Mouse (Mus musculus): Measurements from ENCODE around the gene Ap5z1. TPM values are rescaled to one million over a fixed set of nuclear protein-coding genes. Genes with fewer than 3 reads are reported as not detected.

The Ap5z1 gene
- polyA plus RNA-seq, 1 experiment: 50.6 TPM

DNA sequence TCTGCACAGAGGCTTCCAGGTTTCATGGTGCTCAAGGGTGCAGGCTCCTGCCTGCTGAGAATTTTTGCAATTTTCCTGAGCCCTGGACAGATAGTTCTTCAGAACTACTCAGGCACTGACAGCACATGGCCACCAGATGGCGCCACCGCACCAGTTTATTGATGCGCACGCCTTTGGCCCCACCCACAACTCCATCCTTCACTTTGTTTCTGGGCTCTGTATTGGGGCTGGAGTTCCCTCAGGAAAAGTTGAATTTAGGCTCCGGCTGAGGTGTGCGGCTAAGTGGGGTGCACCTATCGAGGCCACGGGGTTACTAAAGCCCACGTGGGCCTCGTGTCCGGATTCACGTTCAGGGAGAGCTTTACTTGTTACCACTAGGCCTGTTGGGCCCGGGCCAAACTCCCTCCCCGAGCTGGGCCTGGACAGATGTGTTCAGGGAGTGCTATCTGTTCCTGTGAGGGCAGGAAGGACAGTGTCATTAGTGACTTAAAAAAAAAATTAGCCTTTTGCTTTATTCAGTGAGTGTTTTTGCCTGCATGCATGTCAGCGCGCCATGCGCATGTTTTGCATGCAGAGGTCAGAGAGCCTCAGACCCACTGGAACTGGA, 15.2 kb downstream of the Ap5z1 start:
- WGBS: 29% methylated on average over 17 of the region's 17 CpGs
- peak; percentile 89 for TF ChIP-seq CTCF (IDR thresholded peaks at IDR 0.05; ENCODE audit: insufficient read depth, low read length)
- no peak for TF ChIP-seq POLR2A (IDR thresholded peaks at IDR 0.05; ENCODE audit: borderline replicate concordance, extremely low read depth, low read depth, low read length)
- peak; percentile 79 for DNase-seq
- Histone ChIP-seq H3K4me1 (ENCODE audit: control insufficient read depth, insufficient read depth, low read length) (no peaks in the 10 kb centered on the region), H3K4me3 (replicated peaks; ENCODE audit: extremely low read depth, low read depth, low read length) (no peak overlapping the region)

GRCm38 (mm10) chr5:142482512-142482911, 18.8 kb downstream of the Ap5z1 start:
- TF ChIP-seq POLR2A (IDR thresholded peaks at IDR 0.05; ENCODE audit: borderline replicate concordance, extremely low read depth, low read depth, low read length) (no peak), CTCF (IDR thresholded peaks at IDR 0.05; ENCODE audit: insufficient read depth, low read length) (peak; percentile 71)
- 53% methylated on average over 2 of the region's 2 CpGs for WGBS
- H3K4me1 ChIP-seq (ENCODE audit: control insufficient read depth, insufficient read depth, low read length): no peaks in the 10 kb centered on the region
- no peak for DNase-seq
- no peak overlapping the region for H3K4me3 ChIP-seq (replicated peaks; ENCODE audit: extremely low read depth, low read depth, low read length)

- no peak for TF ChIP-seq CTCF (IDR thresholded peaks at IDR 0.05; ENCODE audit: insufficient read depth, low read length)
- TF ChIP-seq POLR2A (IDR thresholded peaks at IDR 0.05; ENCODE audit: borderline replicate concordance, extremely low read depth, low read depth, low read length): no peak
- no peak overlapping the region for H3K4me3 ChIP-seq (replicated peaks; ENCODE audit: extremely low read depth, low read depth, low read length)
- no peak for DNase-seq
- WGBS: 87% methylated on average over 5 of the region's 5 CpGs
- H3K4me1 ChIP-seq (ENCODE audit: control insufficient read depth, insufficient read depth, low read length): no peaks in the 10 kb centered on the region
Observed at GRCm38 (mm10) chr5:142483581-142483980, 19.8 kb downstream of the Ap5z1 start.

DNA sequence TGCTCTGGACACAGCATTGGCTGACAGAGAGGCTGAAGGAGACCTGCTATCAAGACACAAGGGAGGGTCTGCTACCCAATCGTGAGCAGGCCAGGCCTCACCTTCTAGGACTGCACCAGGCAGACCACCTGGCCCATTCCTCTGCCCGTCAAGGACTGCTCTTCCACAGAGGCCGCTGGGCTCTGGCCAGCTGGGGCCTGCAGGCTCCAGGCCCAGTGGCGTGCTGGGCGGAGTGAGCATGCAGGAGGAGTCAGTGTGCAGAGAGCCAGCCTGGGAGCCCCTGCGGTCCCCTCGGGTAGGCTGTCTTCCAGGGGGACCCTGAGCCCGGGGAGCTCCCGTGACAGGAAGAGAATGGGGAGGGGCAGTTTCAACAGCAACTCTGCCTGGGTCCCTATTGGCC, 22.9 kb downstream of the Ap5z1 start:
- no peak for DNase-seq
- no peak overlapping the region for H3K4me3 ChIP-seq (replicated peaks; ENCODE audit: extremely low read depth, low read depth, low read length)
- no peaks in the 10 kb centered on the region for H3K4me1 ChIP-seq (ENCODE audit: control insufficient read depth, insufficient read depth, low read length)
- WGBS: 63% methylated on average over 9 of the region's 9 CpGs
- TF ChIP-seq POLR2A (IDR thresholded peaks at IDR 0.05; ENCODE audit: borderline replicate concordance, extremely low read depth, low read depth, low read length) (no peak), CTCF (IDR thresholded peaks at IDR 0.05; ENCODE audit: insufficient read depth, low read length) (no peak)

DNA sequence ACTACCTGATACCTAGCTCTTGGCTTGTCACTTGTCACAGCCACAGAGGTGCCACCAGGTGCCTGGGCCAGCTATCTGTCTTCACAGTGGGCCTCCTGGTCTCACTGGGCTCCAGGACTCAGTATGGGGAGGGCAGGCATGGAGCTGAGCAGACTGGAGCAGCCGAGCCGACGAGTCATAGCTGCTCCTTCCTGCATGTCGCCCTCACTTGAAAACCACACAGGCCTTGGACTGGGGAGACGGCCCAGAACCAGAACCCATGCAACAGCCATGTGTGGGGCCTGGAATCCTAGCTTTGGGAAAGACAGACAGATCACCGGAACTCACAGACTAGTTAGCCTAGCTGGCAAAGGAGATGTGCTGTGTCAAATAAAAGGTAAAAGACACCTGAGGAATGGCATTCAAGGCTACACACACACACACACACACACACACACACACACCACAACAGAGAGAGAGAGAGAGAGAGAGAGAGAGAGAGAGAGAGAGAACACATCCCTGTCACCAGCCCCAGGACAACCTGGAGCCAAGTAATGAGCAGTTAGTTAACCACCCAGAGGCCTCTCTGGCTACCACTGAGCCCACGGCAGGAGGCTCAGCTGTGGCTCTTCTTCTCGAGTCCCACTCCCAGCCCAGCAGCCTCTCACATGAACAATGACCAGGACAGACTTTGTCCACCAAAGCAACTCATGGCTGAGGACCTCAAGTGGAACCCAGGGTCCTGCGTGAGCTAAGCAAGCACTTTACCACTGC, 26.4 kb downstream of the Ap5z1 start:
- no peak overlapping the region for H3K4me3 ChIP-seq (replicated peaks; ENCODE audit: extremely low read depth, low read depth, low read length)
- H3K4me1 ChIP-seq (ENCODE audit: control insufficient read depth, insufficient read depth, low read length): no peaks in the 10 kb centered on the region
- DNase-seq: no peak
- WGBS: 58% methylated on average over 9 of the region's 9 CpGs
- no peak for TF ChIP-seq CTCF (IDR thresholded peaks at IDR 0.05; ENCODE audit: insufficient read depth, low read length)
- TF ChIP-seq POLR2A (IDR thresholded peaks at IDR 0.05; ENCODE audit: borderline replicate concordance, extremely low read depth, low read depth, low read length): no peak

- no peaks in the 10 kb centered on the region for H3K4me1 ChIP-seq (ENCODE audit: control insufficient read depth, insufficient read depth, low read length)
- DNase-seq: no peak
- WGBS: 81% methylated on average over 3 of the region's 3 CpGs
- TF ChIP-seq CTCF (IDR thresholded peaks at IDR 0.05; ENCODE audit: insufficient read depth, low read length) (no peak), POLR2A (IDR thresholded peaks at IDR 0.05; ENCODE audit: borderline replicate concordance, extremely low read depth, low read depth, low read length) (no peak)
- H3K4me3 ChIP-seq (replicated peaks; ENCODE audit: extremely low read depth, low read depth, low read length): no peak overlapping the region
Observed at GRCm38 (mm10) chr5:142493307-142493706, 29.6 kb downstream of the Ap5z1 start.

GRCm38 (mm10) chr5:142495321-142496096, 31.8 kb downstream of the Ap5z1 start:
- no peaks in the 10 kb centered on the region for H3K4me1 ChIP-seq (ENCODE audit: control insufficient read depth, insufficient read depth, low read length)
- TF ChIP-seq POLR2A (IDR thresholded peaks at IDR 0.05; ENCODE audit: borderline replicate concordance, extremely low read depth, low read depth, low read length): no peak
- no peak for TF ChIP-seq CTCF (IDR thresholded peaks at IDR 0.05; ENCODE audit: insufficient read depth, low read length)
- no peak for DNase-seq
- WGBS: 59% methylated on average over 14 of the region's 14 CpGs
- no peak overlapping the region for H3K4me3 ChIP-seq (replicated peaks; ENCODE audit: extremely low read depth, low read depth, low read length)

DNA sequence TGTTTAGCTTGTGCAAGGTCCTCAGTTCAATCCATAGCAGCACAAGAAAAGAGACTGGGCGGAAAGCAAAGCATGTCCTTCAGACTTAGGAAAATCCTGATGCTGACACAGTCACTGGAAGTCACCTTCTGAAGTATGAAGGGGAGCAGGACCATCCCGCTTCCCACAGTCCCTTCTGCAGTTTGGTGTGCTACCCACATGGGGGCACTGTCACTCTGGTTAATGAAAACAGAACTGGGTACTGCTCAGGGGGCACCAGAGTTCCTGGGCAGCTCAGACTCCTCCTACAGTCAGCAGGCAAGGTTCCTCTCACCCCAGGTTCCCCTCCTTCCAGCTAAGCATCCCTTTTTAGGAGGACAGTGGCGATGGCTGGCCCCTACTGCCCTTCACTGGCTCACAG, 35.2 kb downstream of the Ap5z1 start:
- DNase-seq: no peak
- TF ChIP-seq POLR2A (IDR thresholded peaks at IDR 0.05; ENCODE audit: borderline replicate concordance, extremely low read depth, low read depth, low read length) (no peak), CTCF (IDR thresholded peaks at IDR 0.05; ENCODE audit: insufficient read depth, low read length) (peak; percentile 60)
- WGBS: 50% methylated on average over 3 of the region's 3 CpGs
- Histone ChIP-seq H3K4me3 (replicated peaks; ENCODE audit: extremely low read depth, low read depth, low read length) (no peak overlapping the region), H3K4me1 (ENCODE audit: control insufficient read depth, insufficient read depth, low read length) (no peaks in the 10 kb centered on the region)

DNA sequence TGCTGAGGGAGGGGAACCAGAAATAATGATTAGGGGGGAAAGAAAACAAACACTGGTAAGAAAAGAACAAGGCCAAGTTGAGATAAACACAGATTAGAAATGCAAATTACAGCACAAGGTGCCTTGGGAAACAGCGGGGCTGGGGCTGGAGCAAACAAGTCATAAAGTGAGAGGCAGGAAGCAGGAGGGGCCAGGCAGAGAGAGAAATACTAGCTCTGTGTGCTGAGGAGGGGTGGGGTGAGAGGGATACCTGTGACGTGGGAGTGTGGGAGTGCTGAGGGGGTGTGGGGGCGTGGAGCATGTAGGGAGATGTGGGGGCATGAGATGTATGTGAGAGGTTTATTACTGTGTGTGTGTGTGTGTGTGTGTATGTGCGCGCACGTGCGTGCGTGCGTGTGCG, 37.2 kb downstream of the Ap5z1 start:
- no peak for DNase-seq
- H3K4me1 ChIP-seq (ENCODE audit: control insufficient read depth, insufficient read depth, low read length): peaks cover under 1% of the 10 kb centered on the region; the same call in 1 of the 2 replicates
- H3K4me3 ChIP-seq (replicated peaks; ENCODE audit: extremely low read depth, low read depth, low read length): no peak overlapping the region
- TF ChIP-seq POLR2A (IDR thresholded peaks at IDR 0.05; ENCODE audit: borderline replicate concordance, extremely low read depth, low read depth, low read length) (no peak), CTCF (IDR thresholded peaks at IDR 0.05; ENCODE audit: insufficient read depth, low read length) (no peak)
- WGBS: 74% methylated on average over 10 of the region's 10 CpGs

Measured in lung, adult 2 months (tissue).